Mouse (Mus musculus) kidney, embryonic 14.5 days (tissue): Measurements from ENCODE around the gene Rusc2. TPM values are rescaled to one million over a fixed set of nuclear protein-coding genes. Genes with fewer than 3 reads are reported as not detected.
A peak's percentile ranks its signal among the peaks of the same experiment; 100 is the strongest.

ENCODE experiments used
- ATAC-seq: fragments of 200-750 bp; cut with Nextera tagmentation; 2 replicates; pipeline ENCODE4 v1.8.0; 2017; ENCODE audit warnings: moderate number of reproducible peaks, mild to moderate bottlenecking, moderate TSS enrichment, moderate library complexity; ENCODE audit not compliant: low FRiP score, low TSS enrichment
- H3K27ac ChIP-seq: fragments of 300-500 bp; sonication (generic); 2 replicates; pipeline ENCODE4 v1.5.1; 2014; ENCODE audit warnings: low read depth, mild to moderate bottlenecking, low read length, moderate library complexity, mixed read lengths
- H3K27me3 ChIP-seq: fragments of 300-500 bp; sonication (generic); 2 replicates; pipeline ENCODE4 v1.6.1; 2014; ENCODE audit warnings: mild to moderate bottlenecking, low read length; ENCODE audit not compliant: control insufficient read depth, insufficient read depth
- H3K36me3 ChIP-seq: fragments of 300-500 bp; sonication (generic); 2 replicates; pipeline ENCODE4 v1.6.1; 2014; ENCODE audit warnings: low read length, mixed read lengths; ENCODE audit not compliant: control insufficient read depth, insufficient read depth
- H3K4me1 ChIP-seq: fragments of 300-500 bp; sonication (generic); 2 replicates; pipeline ENCODE4 v1.6.1; 2014; ENCODE audit warnings: low read length, mixed read lengths; ENCODE audit not compliant: control insufficient read depth, insufficient read depth
- H3K4me2 ChIP-seq: fragments of 300-500 bp; sonication (generic); replicated peaks from 2 replicates; pipeline ENCODE4 v1.6.1; 2014; ENCODE audit warnings: low read depth, mild to moderate bottlenecking, low read length
- H3K4me3 ChIP-seq: fragments of 300-500 bp; sonication (generic); 2 replicates; pipeline ENCODE4 v1.5.1; 2014; ENCODE audit warnings: mild to moderate bottlenecking, low read length
- H3K9ac ChIP-seq: fragments of 300-500 bp; sonication (generic); 2 replicates; pipeline ENCODE4 v1.6.1; 2014; ENCODE audit warnings: low read depth, mild to moderate bottlenecking, low read length, moderate library complexity
- H3K9me3 ChIP-seq: fragments of 300-500 bp; sonication (generic); 2 replicates; pipeline ENCODE4 v1.6.1; 2016; ENCODE audit warnings: low read length; ENCODE audit not compliant: control insufficient read depth
- WGBS: fragments of 180-500 bp; shearing (Covaris S2); extraction: QIAGEN DNeasy Blood & Tissue Kit; methylation state at CpG from one replicate; pipeline ENCODE4 v1.1.7; 2014; 5-methylcytosine and 5-hydroxymethylcytosine counted together
- polyA plus RNA-seq: library from polyadenylated mRNA; unstranded; fragments of >200 nt; fragmentation: Nextera tagmentation; extraction: Ambion mirVana; gene quantifications from 2 replicates; pipeline ENCODE4 v1.2.1, GENCODE M21; 2014

Gene Rusc2
- polyA plus RNA-seq, 1 experiment from 2014 or later, result 8.9 TPM

GRCm38 (mm10) chr4:43394345-43394891 is 12.6 kb downstream of the Rusc2 start:
- no peak overlapping the region for H3K4me3 ChIP-seq
- 16% methylated on average over 15 of the region's 15 CpGs for WGBS
- H3K4me1 ChIP-seq, result peaks cover 25% of the 10 kb centered on the region
- H3K9ac ChIP-seq, result peak overlapping the region; percentile 23; the same call in 1 of the 2 replicates
- peak overlapping the region; percentile 90 for H3K27ac ChIP-seq
- peak overlapping the region; percentile 19; the same call in 1 of the 2 replicates for H3K4me2 ChIP-seq
- H3K9me3 ChIP-seq, result no peaks in the 10 kb centered on the region
- peak; percentile 90 for ATAC-seq
- no peaks in the 10 kb centered on the region for H3K36me3 ChIP-seq
- no peaks in the 10 kb centered on the region for H3K27me3 ChIP-seq

- H3K4me2 ChIP-seq, result peak overlapping the region; percentile 19; the same call in 1 of the 2 replicates
- H3K9ac ChIP-seq, result peak overlapping the region; percentile 23; the same call in 1 of the 2 replicates
- H3K27me3 ChIP-seq, result no peaks in the 10 kb centered on the region
- H3K27ac ChIP-seq, result peak overlapping the region; percentile 90
- no peak overlapping the region for H3K4me3 ChIP-seq
- WGBS, result 81% methylated on average over 5 of the region's 5 CpGs
- H3K9me3 ChIP-seq, result no peaks in the 10 kb centered on the region
- no peaks in the 10 kb centered on the region for H3K36me3 ChIP-seq
- peaks cover 32% of the 10 kb centered on the region for H3K4me1 ChIP-seq
- no peak for ATAC-seq
Observed at GRCm38 (mm10) chr4:43395147-43395546, 13.4 kb downstream of the Rusc2 start.

GRCm38 (mm10) chr4:43395836-43396235 is 14.1 kb downstream of the Rusc2 start:
- Histone ChIP-seq H3K4me3 (no peak overlapping the region), H3K4me1 (peaks cover 39% of the 10 kb centered on the region), H3K27ac (no peak overlapping the region), H3K27me3 (no peaks in the 10 kb centered on the region), H3K9ac (no peak overlapping the region), H3K9me3 (no peaks in the 10 kb centered on the region), H3K4me2 (no peak overlapping the region), H3K36me3 (no peaks in the 10 kb centered on the region)
- ATAC-seq, result no peak
- 70% methylated on average over 9 of the region's 9 CpGs for WGBS

GRCm38 (mm10) chr4:43396381-43396780 is 14.6 kb downstream of the Rusc2 start:
- H3K27ac ChIP-seq, result no peak overlapping the region
- H3K27me3 ChIP-seq, result no peaks in the 10 kb centered on the region
- H3K4me2 ChIP-seq, result no peak overlapping the region
- peaks cover 44% of the 10 kb centered on the region for H3K4me1 ChIP-seq
- WGBS, result 86% methylated on average over 5 of the region's 5 CpGs
- no peak overlapping the region for H3K9ac ChIP-seq
- ATAC-seq, result no peak
- no peaks in the 10 kb centered on the region for H3K9me3 ChIP-seq
- H3K36me3 ChIP-seq, result no peaks in the 10 kb centered on the region
- no peak overlapping the region for H3K4me3 ChIP-seq

- no peaks in the 10 kb centered on the region for H3K27me3 ChIP-seq
- H3K4me1 ChIP-seq, result peaks cover 48% of the 10 kb centered on the region
- no peaks in the 10 kb centered on the region for H3K36me3 ChIP-seq
- H3K4me3 ChIP-seq, result no peak overlapping the region
- H3K9me3 ChIP-seq, result no peaks in the 10 kb centered on the region
- H3K4me2 ChIP-seq, result no peak overlapping the region
- 68% methylated on average over 4 of the region's 4 CpGs for WGBS
- H3K9ac ChIP-seq, result no peak overlapping the region
- no peak for ATAC-seq
- H3K27ac ChIP-seq, result no peak overlapping the region
Observed at GRCm38 (mm10) chr4:43398014-43398413, 16.2 kb downstream of the Rusc2 start.

- H3K9me3 ChIP-seq, result no peaks in the 10 kb centered on the region
- no peak for ATAC-seq
- peaks cover 46% of the 10 kb centered on the region for H3K4me1 ChIP-seq
- no peaks in the 10 kb centered on the region for H3K27me3 ChIP-seq
- H3K27ac ChIP-seq, result peak overlapping the region; percentile 33; the same call in 1 of the 2 replicates
- 53% methylated on average over 17 of the region's 17 CpGs for WGBS
- H3K4me2 ChIP-seq, result no peak overlapping the region
- H3K4me3 ChIP-seq, result no peak overlapping the region
- no peaks in the 10 kb centered on the region for H3K36me3 ChIP-seq
- H3K9ac ChIP-seq, result no peak overlapping the region; the same call in 1 of the 2 replicates
Observed at GRCm38 (mm10) chr4:43398829-43399331, 17.1 kb downstream of the Rusc2 start.

GRCm38 (mm10) chr4:43399391-43400131 is 17.8 kb downstream of the Rusc2 start:
- H3K9me3 ChIP-seq, result no peaks in the 10 kb centered on the region
- H3K4me2 ChIP-seq, result no peak overlapping the region
- H3K9ac ChIP-seq, result no peak overlapping the region
- H3K4me3 ChIP-seq, result no peak overlapping the region
- peaks cover 40% of the 10 kb centered on the region for H3K4me1 ChIP-seq
- H3K27me3 ChIP-seq, result no peaks in the 10 kb centered on the region
- H3K36me3 ChIP-seq, result no peaks in the 10 kb centered on the region
- H3K27ac ChIP-seq, result peak overlapping the region; percentile 33
- no peak for ATAC-seq
- WGBS, result 74% methylated on average over 31 of the region's 31 CpGs

- H3K4me3 ChIP-seq, result no peak overlapping the region
- H3K36me3 ChIP-seq, result no peaks in the 10 kb centered on the region
- no peak overlapping the region for H3K9ac ChIP-seq
- peaks cover 41% of the 10 kb centered on the region for H3K4me1 ChIP-seq
- peak overlapping the region; percentile 24 for H3K4me2 ChIP-seq
- 18% methylated on average over 10 of the region's 10 CpGs for WGBS
- peak overlapping the region; percentile 33; the same call in 1 of the 2 replicates for H3K27ac ChIP-seq
- no peaks in the 10 kb centered on the region for H3K9me3 ChIP-seq
- H3K27me3 ChIP-seq, result no peaks in the 10 kb centered on the region
- ATAC-seq, result peak; percentile 82
Observed at GRCm38 (mm10) chr4:43400976-43401375, 19.2 kb downstream of the Rusc2 start.

GRCm38 (mm10) chr4:43401486-43401885 is 19.7 kb downstream of the Rusc2 start:
- H3K4me1 ChIP-seq, result peaks cover 43% of the 10 kb centered on the region
- peak overlapping the region; percentile 32; the same call in 1 of the 2 replicates for H3K27ac ChIP-seq
- no peaks in the 10 kb centered on the region for H3K27me3 ChIP-seq
- no peak overlapping the region for H3K9ac ChIP-seq
- H3K4me2 ChIP-seq, result peak overlapping the region; percentile 24
- H3K4me3 ChIP-seq, result no peak overlapping the region
- ATAC-seq, result no peak
- H3K9me3 ChIP-seq, result no peaks in the 10 kb centered on the region
- WGBS, result 82% methylated on average over 10 of the region's 10 CpGs
- H3K36me3 ChIP-seq, result no peaks in the 10 kb centered on the region
